Mouse (Mus musculus) embryonic facial prominence, embryonic 15.5 days (tissue): Measurements from ENCODE around the gene Samd4. TPM values are rescaled to one million over a fixed set of nuclear protein-coding genes. Genes with fewer than 3 reads are reported as not detected.

Source experiments
- ATAC-seq: fragments of 200-750 bp; cut with Nextera tagmentation; 2 replicates; pipeline ENCODE4 v1.8.0; 2017; ENCODE audit warnings: low read depth, moderate TSS enrichment; ENCODE audit not compliant: insufficient number of reproducible peaks, low FRiP score, low TSS enrichment
- H3K27ac ChIP-seq: fragments of 300-500 bp; sonication (generic); replicated peaks from 2 replicates; pipeline ENCODE4 v1.5.1; 2015; ENCODE audit warnings: mild to moderate bottlenecking, inconsistent platforms
- H3K27me3 ChIP-seq: fragments of 300-500 bp; sonication (generic); 2 replicates; pipeline ENCODE4 v1.6.1; 2015; ENCODE audit warnings: inconsistent platforms
- H3K36me3 ChIP-seq: fragments of 300-500 bp; sonication (generic); 2 replicates; pipeline ENCODE4 v1.6.1; 2015; ENCODE audit warnings: mild to moderate bottlenecking, inconsistent platforms
- H3K4me1 ChIP-seq: fragments of 300-500 bp; sonication (generic); 2 replicates; pipeline ENCODE4 v1.6.1; 2015; ENCODE audit warnings: inconsistent platforms
- H3K4me2 ChIP-seq: fragments of 300-500 bp; sonication (generic); replicated peaks from 2 replicates; pipeline ENCODE4 v1.6.1; 2015; ENCODE audit warnings: mild to moderate bottlenecking, inconsistent platforms
- H3K4me3 ChIP-seq: fragments of 300-500 bp; sonication (generic); replicated peaks from 2 replicates; pipeline ENCODE4 v1.5.1; 2015; ENCODE audit warnings: mild to moderate bottlenecking, inconsistent platforms
- H3K9ac ChIP-seq: fragments of 300-500 bp; sonication (generic); 2 replicates; pipeline ENCODE4 v1.6.1; 2015; ENCODE audit warnings: inconsistent platforms
- H3K9me3 ChIP-seq: fragments of 300-500 bp; sonication (generic); replicated peaks from 2 replicates; pipeline ENCODE4 v1.6.1; 2016; ENCODE audit warnings: inconsistent platforms
- WGBS: fragments of 180-500 bp; shearing (Covaris S2); methylation state at CpG from one replicate; pipeline ENCODE4 v1.1.7; 2015; 5-methylcytosine and 5-hydroxymethylcytosine counted together
- polyA plus RNA-seq: library from polyadenylated mRNA; unstranded; fragments of >200 nt; fragmentation: Nextera tagmentation; extraction: Ambion mirVana; gene quantifications from 2 replicates; pipeline ENCODE4 v1.2.1, GENCODE M21; 2015

Samd4 gene
- polyA plus RNA-seq, 1 experiment from 2014 or later = 14.6 TPM

DNA sequence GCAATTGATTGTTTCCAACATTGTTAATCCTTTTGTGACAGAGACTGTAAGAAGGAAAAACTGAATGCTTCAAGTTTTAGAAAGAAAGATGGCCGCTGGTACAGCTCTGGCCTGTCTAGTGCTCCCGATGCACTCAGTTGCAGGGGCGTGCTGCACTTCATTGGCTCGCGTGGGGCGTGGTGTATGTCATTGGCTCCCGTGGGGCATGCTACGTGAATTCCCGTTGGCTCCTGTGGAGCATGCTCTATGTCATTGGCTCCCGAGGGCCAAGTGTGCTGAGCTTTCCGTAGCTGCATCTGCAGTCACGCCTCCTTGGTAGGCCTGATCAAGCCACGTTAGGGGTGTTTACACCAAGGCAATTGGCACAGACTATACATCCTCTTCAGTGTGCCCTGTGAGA, 49.5 kb downstream of the Samd4 start:
- H3K4me3 ChIP-seq = no peak overlapping the region
- H3K27ac ChIP-seq = no peak overlapping the region
- H3K9ac ChIP-seq = no peak overlapping the region
- no peaks in the 10 kb centered on the region for H3K36me3 ChIP-seq
- no peak overlapping the region for H3K4me2 ChIP-seq
- no peaks in the 10 kb centered on the region for H3K27me3 ChIP-seq
- no peak for ATAC-seq
- WGBS = 85% methylated on average over 13 of the region's 13 CpGs
- H3K4me1 ChIP-seq = peaks cover 4% of the 10 kb centered on the region; the same call in 1 of the 2 replicates
- H3K9me3 ChIP-seq = no peaks in the 10 kb centered on the region

DNA sequence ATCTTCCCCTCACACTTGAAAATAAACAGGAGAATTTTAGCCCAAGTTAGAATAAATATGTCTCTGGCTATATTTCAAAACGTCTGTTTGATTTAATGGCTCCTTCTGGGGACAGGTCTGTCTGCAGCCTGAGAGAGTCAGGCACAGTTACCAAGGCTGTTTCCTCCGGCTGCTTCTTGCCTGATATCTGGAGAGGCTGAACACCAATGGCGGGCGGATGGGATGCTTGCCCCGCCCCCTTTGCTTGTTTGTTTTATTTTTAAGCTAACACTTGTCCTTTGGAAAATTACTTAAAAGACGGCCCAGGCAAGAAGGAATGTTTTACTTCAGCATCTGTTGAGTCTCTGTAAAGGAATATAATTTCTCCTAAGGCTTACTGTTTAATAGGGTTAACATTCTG, 50.1 kb downstream of the Samd4 start:
- ATAC-seq = no peak
- Histone ChIP-seq H3K27ac (no peak overlapping the region), H3K4me3 (no peak overlapping the region), H3K4me2 (no peak overlapping the region), H3K4me1 (peaks cover 4% of the 10 kb centered on the region; the same call in 1 of the 2 replicates), H3K9ac (no peak overlapping the region), H3K9me3 (no peaks in the 10 kb centered on the region), H3K27me3 (no peaks in the 10 kb centered on the region), H3K36me3 (no peaks in the 10 kb centered on the region)
- 36% methylated on average over 6 of the region's 6 CpGs for WGBS

DNA sequence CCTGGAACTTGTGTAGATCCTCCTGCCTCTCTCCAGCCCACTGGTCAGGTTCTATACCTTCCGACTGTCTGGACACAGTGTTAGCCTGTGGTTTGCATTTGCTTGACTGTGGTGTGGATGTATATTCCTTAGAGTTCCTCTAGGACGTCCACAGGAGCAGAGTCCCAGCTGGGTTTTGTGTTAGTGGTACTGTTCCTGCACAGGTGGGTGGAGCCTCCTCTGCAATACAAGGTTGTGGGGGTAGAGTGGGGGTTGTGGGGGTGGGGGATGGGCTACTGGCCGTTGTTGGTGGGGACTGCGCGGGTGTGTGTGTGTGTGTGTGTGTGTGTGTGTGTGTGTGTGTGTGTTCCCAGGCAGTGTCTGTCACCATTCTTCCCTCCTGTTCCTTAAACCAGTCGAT, 58.4 kb downstream of the Samd4 start:
- Histone ChIP-seq H3K9ac (no peak overlapping the region), H3K4me3 (no peak overlapping the region), H3K27ac (peak overlapping the region; percentile 85), H3K4me1 (peaks cover 29% of the 10 kb centered on the region), H3K36me3 (no peaks in the 10 kb centered on the region), H3K4me2 (no peak overlapping the region), H3K9me3 (no peaks in the 10 kb centered on the region), H3K27me3 (no peaks in the 10 kb centered on the region)
- ATAC-seq = no peak
- 24% methylated on average over 6 of the region's 6 CpGs for WGBS

DNA sequence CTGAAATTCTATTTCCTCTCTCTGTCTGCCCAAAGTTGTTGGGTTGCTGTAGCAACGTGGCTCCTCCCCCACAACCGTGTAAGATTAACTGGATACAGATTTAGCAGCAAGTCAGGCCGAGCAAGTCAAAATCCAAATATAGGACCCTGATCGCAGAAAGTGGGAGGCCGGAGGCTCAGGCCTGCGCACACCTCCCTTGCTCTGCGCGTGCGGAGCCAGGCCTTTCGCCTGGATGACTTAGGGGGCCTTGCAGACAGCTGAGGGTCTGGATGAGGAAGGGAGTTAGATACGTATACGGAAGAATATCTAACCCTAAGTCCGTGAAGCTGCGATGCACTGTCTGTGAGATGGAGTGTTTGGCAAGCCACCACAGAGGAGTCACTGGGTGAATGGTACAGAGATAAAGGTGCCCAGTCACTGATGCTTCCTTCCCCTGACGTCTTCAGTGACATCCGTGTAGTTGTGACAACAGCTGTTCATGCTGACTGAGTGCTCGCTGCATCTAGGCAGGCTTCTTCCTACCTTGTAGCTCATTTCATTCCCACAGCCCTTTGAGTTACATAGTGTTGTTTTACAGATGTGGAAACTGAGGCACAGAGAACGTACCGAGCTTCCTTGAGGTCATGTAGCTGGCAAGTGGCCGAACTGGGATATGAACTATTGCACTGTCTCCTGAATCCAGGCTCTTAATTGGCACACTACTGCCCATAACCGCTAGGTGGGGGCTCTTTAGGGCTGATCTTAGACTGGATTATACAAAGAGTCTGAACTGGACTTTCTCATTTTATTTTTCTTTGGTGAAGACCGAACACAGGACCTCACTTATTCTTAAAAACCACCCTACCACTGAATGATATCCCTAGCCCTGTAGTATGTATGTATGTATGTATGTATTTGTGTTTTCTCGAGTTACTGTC, 59.5 kb downstream of the Samd4 start:
- Histone ChIP-seq H3K27ac (peak overlapping the region; percentile 85), H3K4me3 (0 out of 2 replicates have a peak overlapping the region, but pooled peaks have one; percentile 7), H3K4me1 (peaks cover 30% of the 10 kb centered on the region), H3K9me3 (no peaks in the 10 kb centered on the region), H3K4me2 (peak overlapping the region; percentile 30; the same call in 1 of the 2 replicates), H3K36me3 (no peaks in the 10 kb centered on the region), H3K9ac (no peak overlapping the region), H3K27me3 (no peaks in the 10 kb centered on the region)
- peak; percentile 89 for ATAC-seq
- WGBS = 35% methylated on average over 23 of the region's 23 CpGs

DNA sequence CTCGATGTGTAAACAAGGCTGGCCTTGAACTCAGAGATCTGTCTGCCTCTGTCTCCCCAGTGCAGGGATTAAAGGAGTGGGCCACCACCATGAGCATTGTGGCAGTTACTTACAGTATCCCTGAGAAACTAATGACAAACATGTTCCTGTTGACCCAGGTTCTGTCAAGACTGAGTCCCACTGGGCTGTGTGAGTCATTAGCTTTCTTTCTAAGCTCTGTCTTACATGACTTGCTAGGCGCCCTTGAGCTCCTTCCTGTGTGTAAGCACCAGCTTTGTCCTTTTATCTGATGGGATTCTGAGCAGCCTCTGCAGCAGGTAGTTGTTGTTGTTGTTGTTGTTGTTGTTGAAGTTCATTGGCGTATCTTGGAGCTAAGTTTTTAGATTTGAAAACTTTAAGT, 61.8 kb downstream of the Samd4 start:
- Histone ChIP-seq H3K4me3 (no peak overlapping the region), H3K36me3 (no peaks in the 10 kb centered on the region), H3K27me3 (no peaks in the 10 kb centered on the region), H3K9ac (no peak overlapping the region), H3K4me1 (peaks cover 30% of the 10 kb centered on the region), H3K9me3 (no peaks in the 10 kb centered on the region), H3K4me2 (no peak overlapping the region), H3K27ac (no peak overlapping the region)
- 72% methylated on average over 3 of the region's 3 CpGs for WGBS
- ATAC-seq = no peak

DNA sequence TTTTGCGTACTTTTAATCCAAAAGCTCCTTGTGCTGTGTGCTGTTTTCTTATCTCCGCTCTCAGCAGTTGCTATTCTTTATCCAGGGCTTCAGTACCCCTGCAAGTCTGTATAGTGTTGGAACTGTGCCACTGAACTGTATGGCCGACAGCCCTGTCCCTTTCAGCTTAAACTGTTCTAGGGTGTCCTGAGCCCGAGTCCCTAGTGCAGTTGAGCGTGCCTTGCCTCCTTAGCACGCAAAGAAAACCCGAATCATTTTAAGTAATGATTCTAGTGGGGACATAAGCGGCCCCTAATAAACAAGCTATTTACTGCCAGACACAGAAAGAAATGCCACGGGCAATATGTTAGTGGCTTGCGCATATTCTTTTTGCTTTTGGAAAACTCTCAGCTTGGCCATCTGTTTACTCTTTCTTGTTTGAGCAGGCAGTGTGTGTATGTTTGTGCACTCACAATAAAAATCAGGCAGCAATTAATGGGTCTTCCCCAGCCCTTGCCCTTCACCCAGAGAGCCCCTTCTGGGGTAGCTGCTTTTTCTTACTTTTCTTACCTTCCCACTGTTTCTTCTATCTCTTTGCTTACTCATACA, 63.3 kb downstream of the Samd4 start:
- no peak overlapping the region for H3K27ac ChIP-seq
- no peak overlapping the region for H3K9ac ChIP-seq
- no peak for ATAC-seq
- WGBS = 64% methylated on average over 10 of the region's 10 CpGs
- no peaks in the 10 kb centered on the region for H3K36me3 ChIP-seq
- H3K27me3 ChIP-seq = no peaks in the 10 kb centered on the region
- H3K9me3 ChIP-seq = no peaks in the 10 kb centered on the region
- no peak overlapping the region for H3K4me2 ChIP-seq
- peaks cover 33% of the 10 kb centered on the region for H3K4me1 ChIP-seq
- H3K4me3 ChIP-seq = no peak overlapping the region

DNA sequence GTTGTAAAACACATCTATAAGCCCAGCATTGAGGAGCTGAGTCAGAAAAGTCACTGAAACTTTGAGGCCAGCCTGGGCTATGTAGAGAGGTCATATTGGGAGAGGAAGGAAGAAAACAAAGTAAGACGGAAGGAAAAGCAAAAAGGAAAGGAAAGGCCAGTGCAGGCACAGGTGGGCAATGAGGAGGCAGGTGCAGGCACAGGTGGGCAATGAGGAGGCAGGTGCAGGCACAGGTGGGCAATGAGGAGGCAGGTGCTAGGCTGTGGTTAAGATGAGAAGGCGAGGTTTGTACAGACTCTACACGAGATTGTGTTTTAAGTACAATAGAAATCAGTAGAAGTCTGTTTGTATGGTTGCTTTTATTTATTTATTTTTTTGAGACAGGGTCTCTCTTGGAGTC, 65.0 kb downstream of the Samd4 start:
- H3K4me2 ChIP-seq = no peak overlapping the region
- no peaks in the 10 kb centered on the region for H3K36me3 ChIP-seq
- no peaks in the 10 kb centered on the region for H3K27me3 ChIP-seq
- WGBS = 93% methylated on average over 3 of the region's 3 CpGs
- no peak overlapping the region for H3K9ac ChIP-seq
- no peak for ATAC-seq
- H3K4me3 ChIP-seq = no peak overlapping the region
- H3K9me3 ChIP-seq = no peaks in the 10 kb centered on the region
- no peak overlapping the region for H3K27ac ChIP-seq
- H3K4me1 ChIP-seq = peaks cover 20% of the 10 kb centered on the region

DNA sequence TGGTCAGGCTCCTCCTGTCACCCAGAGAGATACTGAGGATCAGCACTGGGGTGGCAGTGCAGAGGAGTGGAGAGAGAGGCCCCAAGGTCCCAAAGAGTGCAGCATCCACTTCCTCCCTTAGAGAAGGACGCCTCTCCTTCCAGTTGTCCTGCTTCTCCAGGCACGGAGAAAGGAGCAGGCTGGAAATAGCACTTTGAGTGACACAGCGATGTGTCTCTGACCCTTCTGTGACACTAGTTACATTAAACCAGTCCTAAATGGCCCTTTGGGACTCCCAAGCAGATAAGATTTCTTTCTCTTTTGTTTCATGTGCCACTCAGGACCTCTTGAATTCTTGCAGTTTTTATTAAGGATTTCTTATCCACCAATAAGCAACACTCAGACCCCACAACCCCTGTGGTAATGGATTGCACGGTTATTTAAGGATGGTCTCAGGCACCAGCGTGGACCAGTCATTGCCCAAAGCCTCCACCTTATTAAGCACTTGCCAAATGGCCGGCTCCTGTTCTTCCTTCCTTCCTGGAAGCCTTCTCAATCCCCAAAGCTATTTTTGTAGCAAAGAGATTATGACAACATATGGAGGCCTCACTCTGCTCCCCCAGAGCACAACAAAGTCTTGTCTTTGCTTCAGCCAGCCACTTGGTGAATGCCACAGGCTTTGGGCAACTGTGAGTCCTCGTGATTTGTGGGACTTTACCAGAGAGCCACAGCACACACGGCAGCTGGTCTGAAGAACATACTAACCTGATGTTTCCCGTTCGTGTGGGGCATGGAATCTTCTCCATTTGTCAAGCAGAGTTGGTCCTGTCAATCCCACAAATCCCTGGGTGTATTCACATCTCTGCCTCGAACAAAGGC, 68.1 kb downstream of the Samd4 start:
- Histone ChIP-seq H3K27me3 (no peaks in the 10 kb centered on the region), H3K36me3 (no peaks in the 10 kb centered on the region), H3K4me3 (no peak overlapping the region), H3K9me3 (no peaks in the 10 kb centered on the region), H3K9ac (no peak overlapping the region), H3K4me1 (peaks cover 16% of the 10 kb centered on the region), H3K27ac (no peak overlapping the region), H3K4me2 (no peak overlapping the region)
- 34% methylated on average over 11 of the region's 11 CpGs for WGBS
- ATAC-seq = peak; percentile 18; the same call in 1 of the 2 replicates

DNA sequence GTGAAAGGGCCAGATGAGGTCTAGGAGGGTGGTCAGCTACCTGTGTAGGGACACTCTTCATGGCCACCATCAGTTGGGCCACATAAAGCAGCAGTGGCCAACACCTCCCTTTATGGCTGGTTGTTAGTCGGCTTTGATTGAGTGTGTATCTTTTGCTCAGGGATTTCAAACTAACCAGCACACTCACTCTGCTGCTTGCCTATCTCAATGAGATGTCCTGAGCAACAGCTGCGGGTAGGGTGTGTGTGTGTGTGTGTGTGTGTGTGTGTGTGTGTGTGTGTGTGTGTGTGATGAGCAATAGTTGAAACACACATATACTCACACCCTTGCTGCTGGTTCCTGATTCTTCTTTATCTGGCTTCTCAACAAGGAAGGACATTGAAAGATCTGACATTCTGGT, 69.6 kb downstream of the Samd4 start:
- no peaks in the 10 kb centered on the region for H3K36me3 ChIP-seq
- ATAC-seq = no peak
- no peak overlapping the region for H3K4me3 ChIP-seq
- no peak overlapping the region for H3K9ac ChIP-seq
- 88% methylated on average over 2 of the region's 2 CpGs for WGBS
- H3K9me3 ChIP-seq = no peaks in the 10 kb centered on the region
- H3K4me2 ChIP-seq = no peak overlapping the region
- H3K27me3 ChIP-seq = no peaks in the 10 kb centered on the region
- peaks cover 12% of the 10 kb centered on the region for H3K4me1 ChIP-seq
- H3K27ac ChIP-seq = no peak overlapping the region

DNA sequence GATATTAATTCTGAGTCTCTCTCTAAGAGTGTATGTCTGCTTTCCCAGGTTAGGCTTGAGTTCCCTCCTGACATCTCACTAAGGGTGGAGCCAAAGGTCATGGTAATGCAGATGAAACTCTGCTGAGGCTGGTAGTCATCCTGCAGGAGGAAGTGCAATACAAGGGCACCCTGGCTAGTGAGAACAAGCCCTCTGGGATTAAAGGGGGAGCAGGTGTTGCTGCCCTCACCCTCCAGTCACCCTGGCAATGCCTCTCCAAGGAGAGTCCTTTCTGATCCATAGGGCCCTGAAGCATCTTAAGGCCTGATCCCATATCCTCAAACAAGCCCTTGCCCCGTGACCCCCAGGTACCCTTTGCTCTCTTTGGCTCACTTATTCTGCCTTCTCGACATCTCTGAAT, 72.5 kb downstream of the Samd4 start:
- Histone ChIP-seq H3K27ac (no peak overlapping the region), H3K9ac (no peak overlapping the region), H3K9me3 (no peaks in the 10 kb centered on the region), H3K4me3 (no peak overlapping the region), H3K27me3 (no peaks in the 10 kb centered on the region), H3K36me3 (no peaks in the 10 kb centered on the region), H3K4me1 (peaks cover 22% of the 10 kb centered on the region), H3K4me2 (no peak overlapping the region)
- ATAC-seq = no peak
- 52% methylated on average over 2 of the region's 2 CpGs for WGBS

DNA sequence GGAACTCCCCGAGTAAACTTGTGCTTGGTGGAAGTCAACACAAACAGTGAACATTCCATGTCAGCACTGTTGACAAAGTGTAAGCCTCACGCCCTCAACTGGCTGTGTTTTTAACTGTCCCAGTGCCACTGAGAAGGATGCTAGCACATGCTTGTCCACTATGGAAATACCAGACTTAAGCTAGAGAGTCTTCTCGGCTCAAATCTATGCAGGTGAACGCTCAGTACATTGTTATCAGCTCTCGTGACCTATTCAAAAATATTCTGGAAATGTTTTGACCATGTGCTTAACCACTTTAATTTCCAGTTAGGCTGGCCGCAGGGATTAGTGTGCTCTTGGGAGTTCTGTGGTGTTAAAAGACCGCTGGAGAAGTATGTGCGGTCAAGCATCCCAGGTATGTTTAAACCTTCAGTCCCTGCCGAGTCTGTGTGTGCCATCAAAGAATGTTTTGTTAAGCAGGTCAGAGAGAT, 73.0 kb downstream of the Samd4 start:
- Histone ChIP-seq H3K4me2 (no peak overlapping the region), H3K27me3 (no peaks in the 10 kb centered on the region), H3K4me1 (peaks cover 17% of the 10 kb centered on the region), H3K36me3 (no peaks in the 10 kb centered on the region), H3K4me3 (no peak overlapping the region), H3K9me3 (no peaks in the 10 kb centered on the region), H3K27ac (no peak overlapping the region), H3K9ac (no peak overlapping the region)
- ATAC-seq = no peak
- WGBS = 39% methylated on average over 9 of the region's 9 CpGs
